Mouse (Mus musculus) intestine, postnatal 0 days (tissue): ENCODE measurements around the gene Nox3. TPM values are rescaled to one million over a fixed set of nuclear protein-coding genes. Genes with fewer than 3 reads are reported as not detected.

ENCODE experiments used
- ATAC-seq: fragments of 200-750 bp; cut with Nextera tagmentation; 2 replicates; pipeline ENCODE4 v1.8.0; 2017; ENCODE audit warnings: mild to moderate bottlenecking, moderate TSS enrichment, moderate library complexity
- H3K27ac ChIP-seq: fragments of 300-500 bp; sonication (generic); 2 replicates; pipeline ENCODE4 v1.5.1; 2014; ENCODE audit warnings: mild to moderate bottlenecking, low read depth, low read length, moderate library complexity
- H3K27me3 ChIP-seq: fragments of 300-500 bp; sonication (generic); replicated peaks from 2 replicates; pipeline ENCODE4 v1.6.1; 2014; ENCODE audit warnings: low read length, mixed read lengths; ENCODE audit not compliant: control insufficient read depth, insufficient read depth
- H3K36me3 ChIP-seq: fragments of 300-500 bp; sonication (generic); 2 replicates; pipeline ENCODE4 v1.6.1; 2014; ENCODE audit warnings: mild to moderate bottlenecking, moderate library complexity; ENCODE audit not compliant: control insufficient read depth, insufficient read depth
- H3K4me1 ChIP-seq: fragments of 300-500 bp; sonication (generic); replicated peaks from 2 replicates; pipeline ENCODE4 v1.6.1; 2014; ENCODE audit warnings: antibody characterized with exemption, low read length, mixed read lengths; ENCODE audit not compliant: control insufficient read depth, insufficient read depth
- H3K4me2 ChIP-seq: fragments of 300-500 bp; sonication (generic); replicated peaks from 2 replicates; pipeline ENCODE4 v1.6.1; 2014; ENCODE audit warnings: low read depth, mild to moderate bottlenecking, moderate library complexity
- H3K4me3 ChIP-seq: fragments of 300-500 bp; sonication (generic); 2 replicates; pipeline ENCODE4 v1.5.1; 2014; ENCODE audit warnings: low read depth, low read length
- H3K9ac ChIP-seq: fragments of 300-500 bp; sonication (generic); 2 replicates; pipeline ENCODE4 v1.6.1; 2014; ENCODE audit warnings: mild to moderate bottlenecking, low read depth, low read length
- H3K9me3 ChIP-seq: fragments of 300-500 bp; sonication (generic); 2 replicates; pipeline ENCODE4 v1.6.1; 2016; ENCODE audit warnings: mixed run types; ENCODE audit not compliant: control insufficient read depth
- CTCF ChIP-seq: sonication (generic); IDR thresholded peaks from 2 replicates; pipeline ENCODE4 v1.5.1; 2016; ENCODE audit warnings: low read depth, mild to moderate bottlenecking, control low read depth, antibody characterized with exemption, moderate library complexity
- WGBS: fragments of 180-500 bp; shearing (Covaris S2); extraction: QIAGEN DNeasy Blood & Tissue Kit; methylation state at CpG from one replicate; pipeline ENCODE4 v1.1.7; 2014; 5-methylcytosine and 5-hydroxymethylcytosine counted together
- polyA plus RNA-seq: library from polyadenylated mRNA; unstranded; fragments of >200 nt; fragmentation: Nextera tagmentation; extraction: Ambion mirVana; gene quantifications from 2 replicates; pipeline ENCODE4 v1.2.1, GENCODE M21; 2015

The Nox3 gene
- polyA plus RNA-seq, 1 experiment from 2014 or later: not detected

DNA sequence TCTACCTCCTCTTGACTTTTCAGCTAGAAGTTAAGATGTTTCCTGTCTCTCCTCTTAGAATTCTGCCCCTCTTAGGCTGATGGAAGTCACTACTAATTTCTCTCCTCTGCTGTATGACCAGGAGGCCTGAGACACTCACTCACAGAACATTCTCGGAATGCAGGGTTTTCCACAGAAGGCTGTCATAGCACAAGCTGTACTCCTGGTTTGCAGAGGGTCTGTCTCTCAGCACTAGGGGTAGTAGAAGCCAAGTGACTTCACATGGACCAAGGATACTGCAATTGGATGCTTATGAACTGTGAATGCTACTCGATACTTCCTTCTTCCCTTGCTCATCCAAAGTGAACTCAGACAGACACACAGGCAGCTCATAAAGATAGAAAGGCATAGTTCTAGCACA is 52.5 kb downstream of the Nox3 start:
- Histone ChIP-seq H3K27ac (no peak overlapping the region), H3K9me3 (no peaks in the 10 kb centered on the region), H3K4me3 (no peak overlapping the region), H3K4me1 (no peaks in the 10 kb centered on the region), H3K4me2 (no peak overlapping the region), H3K36me3 (no peaks in the 10 kb centered on the region), H3K27me3 (no peaks in the 10 kb centered on the region), H3K9ac (no peak overlapping the region)
- no peak for ATAC-seq
- 89% methylated on average over 2 of the region's 2 CpGs for WGBS
- no peak for TF ChIP-seq CTCF

DNA sequence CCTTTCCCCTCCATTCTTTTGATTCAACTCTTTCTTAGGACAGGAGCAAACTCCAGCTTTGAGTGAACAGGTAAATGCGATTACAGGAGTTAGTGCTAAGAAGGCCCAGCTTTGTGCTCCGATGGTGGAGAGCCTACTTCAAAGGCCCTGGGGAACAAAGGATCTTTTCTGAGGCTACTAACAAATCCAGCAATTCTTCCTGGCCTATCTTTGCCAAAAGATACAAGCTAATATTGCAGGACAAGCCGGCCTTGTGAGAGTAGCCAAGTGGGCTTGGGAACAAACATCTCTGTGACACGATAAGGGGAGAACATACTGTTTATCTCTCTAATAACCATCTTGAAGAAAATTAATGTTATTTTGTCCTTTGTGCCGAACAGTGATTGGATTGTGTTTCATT is 54.6 kb downstream of the Nox3 start:
- Histone ChIP-seq H3K9ac (no peak overlapping the region), H3K4me3 (no peak overlapping the region), H3K36me3 (no peaks in the 10 kb centered on the region), H3K4me1 (no peaks in the 10 kb centered on the region), H3K4me2 (no peak overlapping the region), H3K9me3 (no peaks in the 10 kb centered on the region), H3K27me3 (no peaks in the 10 kb centered on the region), H3K27ac (no peak overlapping the region)
- TF ChIP-seq CTCF: no peak
- 52% methylated on average over 5 of the region's 5 CpGs for WGBS
- no peak for ATAC-seq

DNA sequence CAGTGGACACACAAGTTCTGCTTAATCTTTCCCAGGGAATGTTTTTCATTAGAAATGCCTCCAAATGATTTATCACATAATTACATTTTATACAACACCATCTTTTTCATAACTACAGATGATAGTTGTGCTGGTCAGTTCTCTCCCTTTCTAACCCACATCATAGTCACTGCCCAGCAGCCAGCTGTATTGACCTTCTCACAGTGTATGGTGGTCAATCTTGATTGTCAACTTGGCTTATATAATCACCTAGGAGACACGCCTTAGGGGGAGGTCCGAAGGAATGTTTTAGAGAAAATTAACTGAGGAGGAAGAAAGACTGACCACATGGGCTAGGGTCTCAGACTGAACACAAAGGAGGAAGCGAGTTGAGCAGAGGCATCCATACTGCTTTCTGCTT is 57.3 kb downstream of the Nox3 start:
- Histone ChIP-seq H3K4me1 (no peaks in the 10 kb centered on the region), H3K9me3 (no peaks in the 10 kb centered on the region), H3K27me3 (no peaks in the 10 kb centered on the region), H3K4me2 (no peak overlapping the region), H3K27ac (no peak overlapping the region), H3K36me3 (no peaks in the 10 kb centered on the region), H3K9ac (no peak overlapping the region), H3K4me3 (no peak overlapping the region)
- TF ChIP-seq CTCF: no peak
- ATAC-seq: no peak
- 44% methylated on average over 3 of the region's 3 CpGs for WGBS

- WGBS: 66% methylated on average over 3 of the region's 3 CpGs
- no peak for TF ChIP-seq CTCF
- no peak for ATAC-seq
- no peaks in the 10 kb centered on the region for H3K36me3 ChIP-seq
- H3K27me3 ChIP-seq: no peaks in the 10 kb centered on the region
- H3K9ac ChIP-seq: no peak overlapping the region
- no peak overlapping the region for H3K4me2 ChIP-seq
- H3K9me3 ChIP-seq: no peaks in the 10 kb centered on the region
- H3K4me3 ChIP-seq: no peak overlapping the region
- H3K27ac ChIP-seq: no peak overlapping the region
- H3K4me1 ChIP-seq: no peaks in the 10 kb centered on the region
These were observed 63.6 kb downstream of the Nox3 start for GRCm38 (mm10) chr17:3632501-3632900.

DNA sequence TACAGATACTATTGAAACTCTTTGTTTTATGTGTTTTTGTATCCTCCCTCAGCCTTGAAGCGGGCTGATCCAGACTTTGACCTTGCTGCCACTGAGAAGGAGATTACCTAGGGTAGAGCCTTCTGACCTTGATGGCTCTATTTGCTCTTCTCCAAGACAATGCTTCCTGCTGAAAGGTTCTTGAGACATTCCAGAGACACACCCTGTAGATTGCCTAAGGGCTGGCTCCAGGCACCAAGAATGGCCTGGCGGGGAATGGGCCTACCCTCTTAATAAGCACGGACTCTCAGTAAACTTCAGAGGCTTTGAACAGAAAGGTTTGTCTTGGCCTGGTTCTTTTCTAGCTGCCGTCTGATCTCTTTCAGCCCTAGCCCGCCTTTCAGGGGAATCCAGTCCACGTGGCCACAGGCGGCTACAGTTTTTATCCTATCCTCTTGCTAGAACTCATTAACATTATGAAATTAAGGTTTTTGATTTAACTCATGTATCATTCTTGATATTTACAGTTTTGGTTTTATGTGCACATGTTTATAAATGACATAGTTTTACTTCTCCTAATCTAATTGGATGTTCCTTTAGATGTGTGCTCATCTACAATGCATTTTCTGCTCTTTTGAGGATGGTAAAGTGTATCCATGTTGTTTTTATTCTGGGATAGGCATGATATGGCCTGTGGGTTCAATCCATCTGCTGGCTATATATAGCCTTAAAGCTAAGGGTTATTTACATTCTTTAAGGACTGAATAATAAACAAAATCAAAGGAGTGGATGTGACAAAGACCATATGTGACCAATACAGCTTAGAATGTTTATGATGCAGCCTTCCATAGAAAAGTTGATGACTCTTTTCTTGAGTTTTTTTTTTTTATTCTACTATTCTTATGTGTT is 79.5 kb downstream of the Nox3 start:
- no peak for TF ChIP-seq CTCF
- H3K36me3 ChIP-seq: no peaks in the 10 kb centered on the region
- H3K27ac ChIP-seq: no peak overlapping the region
- no peak overlapping the region for H3K9ac ChIP-seq
- ATAC-seq: 0 out of 2 replicates have a peak, but pooled peaks have one; percentile 31
- no peak overlapping the region for H3K4me2 ChIP-seq
- 23% methylated on average over 7 of the region's 7 CpGs for WGBS
- H3K4me3 ChIP-seq: no peak overlapping the region
- H3K9me3 ChIP-seq: no peaks in the 10 kb centered on the region
- H3K4me1 ChIP-seq: no peaks in the 10 kb centered on the region
- H3K27me3 ChIP-seq: no peaks in the 10 kb centered on the region

DNA sequence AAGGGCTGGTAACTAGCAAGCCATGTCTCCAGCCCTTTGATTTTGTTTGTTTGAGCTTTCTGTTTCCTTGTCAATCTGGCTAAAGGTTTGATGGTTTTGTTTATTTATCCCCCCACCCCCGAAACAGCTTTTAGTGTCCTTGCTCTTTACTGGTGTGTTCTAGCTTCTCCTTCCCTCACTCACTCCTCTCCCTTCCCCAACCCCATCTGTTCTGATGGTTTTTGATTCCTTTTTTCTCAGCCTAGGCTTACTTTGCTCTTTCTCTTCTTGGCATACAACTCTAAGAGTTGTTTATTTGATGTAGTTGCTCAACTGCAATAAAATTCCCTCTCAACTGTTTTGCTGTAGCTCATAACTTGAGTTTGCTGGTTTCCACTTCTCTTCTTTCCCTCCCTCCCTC is 80.5 kb downstream of the Nox3 start:
- H3K4me2 ChIP-seq: no peak overlapping the region
- WGBS: 29% methylated on average over 1 of the region's 1 CpGs

More for the DNA sequence above, 80.5 kb downstream of the Nox3 start:
- Histone ChIP-seq H3K9ac (no peak overlapping the region), H3K4me3 (no peak overlapping the region), H3K36me3 (no peaks in the 10 kb centered on the region), H3K4me1 (no peaks in the 10 kb centered on the region), H3K9me3 (no peaks in the 10 kb centered on the region), H3K27ac (no peak overlapping the region), H3K27me3 (no peaks in the 10 kb centered on the region)
- no peak for ATAC-seq
- TF ChIP-seq CTCF: no peak
